Mouse (Mus musculus): ENCODE measurements around the gene Rgma.

The Rgma gene

GRCm38 (mm10) chr7:73372352-73372970 is 2.8 kb upstream of the Rgma start:
- DNase-seq: peak; percentile 46

GRCm38 (mm10) chr7:73374727-73375126 is 582 bp upstream of the Rgma start:
- peak; percentile 67 for DNase-seq

GRCm38 (mm10) chr7:73376101-73377001 is 1.0 kb downstream of the Rgma start:
- peak; percentile 90 for DNase-seq

- no peak for DNase-seq
Measured at GRCm38 (mm10) chr7:73377307-73377706, 2.0 kb downstream of the Rgma start.

GRCm38 (mm10) chr7:73378034-73378433 is 2.7 kb downstream of the Rgma start:
- DNase-seq: no peak

GRCm38 (mm10) chr7:73382843-73383242 is 7.5 kb downstream of the Rgma start:
- DNase-seq: no peak

- DNase-seq: no peak
Measured at GRCm38 (mm10) chr7:73388866-73389265, 13.6 kb downstream of the Rgma start.

- peak; percentile 27 for DNase-seq
Measured at GRCm38 (mm10) chr7:73389419-73389818, 14.1 kb downstream of the Rgma start.

GRCm38 (mm10) chr7:73389871-73390294 is 14.6 kb downstream of the Rgma start:
- DNase-seq: peak; percentile 59

GRCm38 (mm10) chr7:73390426-73391001 is 15.2 kb downstream of the Rgma start:
- DNase-seq: peak; percentile 45

GRCm38 (mm10) chr7:73391002-73391517 is 15.8 kb downstream of the Rgma start:
- DNase-seq: peak; percentile 92

- DNase-seq: peak; percentile 52
Measured at GRCm38 (mm10) chr7:73391518-73392321, 16.4 kb downstream of the Rgma start.

GRCm38 (mm10) chr7:73392359-73392758 is 17.1 kb downstream of the Rgma start:
- peak; percentile 26 for DNase-seq

- peak; percentile 31 for DNase-seq
Measured at GRCm38 (mm10) chr7:73393307-73394012, 18.2 kb downstream of the Rgma start.

GRCm38 (mm10) chr7:73394013-73394409 is 18.7 kb downstream of the Rgma start:
- DNase-seq: no peak

- DNase-seq: peak; percentile 77
Measured at GRCm38 (mm10) chr7:73398319-73398718, 23.0 kb downstream of the Rgma start.

- no peak for DNase-seq
Measured at GRCm38 (mm10) chr7:73398806-73399442, 23.6 kb downstream of the Rgma start.

- peak; percentile 89 for DNase-seq
Measured at GRCm38 (mm10) chr7:73399501-73400044, 24.3 kb downstream of the Rgma start.

GRCm38 (mm10) chr7:73400051-73400916 is 25.0 kb downstream of the Rgma start:
- peak; percentile 68 for DNase-seq

GRCm38 (mm10) chr7:73402106-73402505 is 26.8 kb downstream of the Rgma start:
- DNase-seq: no peak

Measured in retina, postnatal 1 day (tissue).